Mouse (Mus musculus) bone marrow, adult 2 months (tissue): ENCODE measurements at regions not wholly inside any gene's neighbourhood (a gene's known extent, or its start where the extent isn't known, plus 50 kb on each side); places are given as distances from the start of the nearest gene placed in this dataset.

Experiments used
- CTCF ChIP-seq: fragments of 200-500 bp; IDR thresholded peaks from 2 replicates; pipeline ENCODE4 v1.5.1; 2011; ENCODE audit warnings: low read length, control low read depth; ENCODE audit not compliant: control insufficient read depth, insufficient read depth
- POLR2A ChIP-seq: fragments of 200-500 bp; IDR thresholded peaks from 2 replicates; pipeline ENCODE4 v1.6.1; 2011; ENCODE audit warnings: low read depth, mild to moderate bottlenecking, control low read depth, low read length, borderline replicate concordance; ENCODE audit not compliant: control insufficient read depth

- TF ChIP-seq CTCF (no peak), POLR2A (no peak)
Observed at GRCm38 (mm10) chr16:78240152-78240551, 61.1 kb upstream of the Cxadr start.
